9 mouse cellular contexts compared by ENCODE assay signal in genomic region chr2:33682219-33682618, GRCm38 (mm10). TPM values are rescaled to one million over a fixed set of nuclear protein-coding genes. Genes with fewer than 3 reads are reported as not detected.
DNase-seq lines count a peak whose midpoint lies in the region; ATAC-seq and TF ChIP-seq lines count a peak whose summit lies in the region.
"Had no signal": no experiment of that assay in that cellular context is flagged by ENCODE, and none has a peak within 500 bp of the region (broad histone marks: within the 10 kb centered on the region; RNA-seq: fewer than 3 reads in every experiment).

No protein-coding gene starts in this region.

- H3K9ac ChIP-seq in intestine, embryonic 14.5 days (ENCODE audit: low read length), result no peak overlapping the region
- H3K9ac ChIP-seq in intestine, embryonic 16.5 days (ENCODE audit: low read depth, low read length), result no peak overlapping the region
- no peak overlapping the region for H3K9ac ChIP-seq in hindbrain, postnatal 0 days (replicated peaks; ENCODE audit: low read length)
- no peak overlapping the region for H3K9ac ChIP-seq in limb, embryonic 14.5 days (ENCODE audit: low read depth, low read length, severe bottlenecking)
- H3K9ac ChIP-seq: midbrain, embryonic 12.5 days had no signal

- no peak overlapping the region for H3K4me3 ChIP-seq in intestine, embryonic 14.5 days (ENCODE audit: low read depth, low read length)
- H3K4me3 ChIP-seq in intestine, embryonic 16.5 days (ENCODE audit: low read length), result no peak overlapping the region
- no peak overlapping the region for H3K4me3 ChIP-seq in hindbrain, postnatal 0 days (ENCODE audit: low read length)
- H3K4me3 ChIP-seq in limb, embryonic 14.5 days (replicated peaks; ENCODE audit: low read length), result no peak overlapping the region
- H3K4me3 ChIP-seq: midbrain, embryonic 12.5 days had no signal

- no peaks in the 10 kb centered on the region for H3K9me3 ChIP-seq in intestine, embryonic 14.5 days (ENCODE audit: control insufficient read depth, low read length)
- peaks cover 1% of the 10 kb centered on the region; the same call in 1 of the 2 replicates for H3K9me3 ChIP-seq in intestine, embryonic 16.5 days (ENCODE audit: control insufficient read depth, low read length)
- H3K9me3 ChIP-seq in hindbrain, postnatal 0 days (ENCODE audit: low read length), result no peaks in the 10 kb centered on the region; the same call in 1 of the 2 replicates
- H3K9me3 ChIP-seq in limb, embryonic 14.5 days (ENCODE audit: control insufficient read depth, low read length), result no peaks in the 10 kb centered on the region

- H3K4me1 ChIP-seq in intestine, embryonic 14.5 days (replicated peaks; ENCODE audit: control insufficient read depth, insufficient read depth, low read length), result no peaks in the 10 kb centered on the region
- no peaks in the 10 kb centered on the region for H3K4me1 ChIP-seq in intestine, embryonic 16.5 days (ENCODE audit: control insufficient read depth, insufficient read depth, low read length)
- H3K4me1 ChIP-seq in hindbrain, postnatal 0 days (ENCODE audit: insufficient read depth, low read length), result no peaks in the 10 kb centered on the region
- no peaks in the 10 kb centered on the region for H3K4me1 ChIP-seq in limb, embryonic 14.5 days (ENCODE audit: control insufficient read depth, insufficient read depth, low read length)

- H3K4me2 ChIP-seq in intestine, embryonic 14.5 days (ENCODE audit: low read length), result no peak overlapping the region
- no peak overlapping the region for H3K4me2 ChIP-seq in intestine, embryonic 16.5 days (ENCODE audit: low read depth, low read length)
- H3K4me2 ChIP-seq in hindbrain, postnatal 0 days (ENCODE audit: low read depth, low read length), result no peak overlapping the region
- H3K4me2 ChIP-seq in limb, embryonic 14.5 days (replicated peaks; ENCODE audit: low read depth, low read length, severe bottlenecking), result no peak overlapping the region
- H3K4me2 ChIP-seq: midbrain, embryonic 12.5 days had no signal

- peak; percentile 88 for DNase-seq in intestine, embryonic 14.5 days (ENCODE audit: low spot score)
- peak; percentile 14 for DNase-seq in Muller cell, postnatal 12 days (ENCODE audit: inconsistent ontology term)
- peak; percentile 66 for DNase-seq in cerebellum, adult 9-10 months
- DNase-seq in hindbrain, postnatal 0 days (ENCODE audit: low spot score), result peak; percentile 78
- peak; percentile 54 for DNase-seq in limb, embryonic 14.5 days (ENCODE audit: low spot score)
- peak; percentile 40 to 75 for DNase-seq in right cerebral cortex, postnatal 10 days (ENCODE audit: low spot score in 2 of 2)

- no peaks in the 10 kb centered on the region for H3K36me3 ChIP-seq in intestine, embryonic 14.5 days (ENCODE audit: control insufficient read depth, insufficient read depth, low read length)
- no peaks in the 10 kb centered on the region for H3K36me3 ChIP-seq in intestine, embryonic 16.5 days (ENCODE audit: control insufficient read depth, insufficient read depth, low read length)
- H3K36me3 ChIP-seq in hindbrain, postnatal 0 days (ENCODE audit: insufficient read depth, low read length), result no peaks in the 10 kb centered on the region
- no peaks in the 10 kb centered on the region for H3K36me3 ChIP-seq in limb, embryonic 14.5 days (ENCODE audit: control insufficient read depth, insufficient read depth, low read length)
- H3K36me3 ChIP-seq: midbrain, embryonic 12.5 days had no signal

- no peak overlapping the region for H3K27ac ChIP-seq in intestine, embryonic 14.5 days (ENCODE audit: low read depth)
- H3K27ac ChIP-seq in intestine, embryonic 16.5 days (ENCODE audit: low read length), result no peak overlapping the region
- H3K27ac ChIP-seq in hindbrain, postnatal 0 days, result no peak overlapping the region
- H3K27ac ChIP-seq in limb, embryonic 14.5 days (replicated peaks; ENCODE audit: low read depth, low read length), result no peak overlapping the region
- H3K27ac ChIP-seq: midbrain, embryonic 12.5 days had no signal

- 0 out of 2 replicates have a peak, but pooled peaks cover 4% of the 10 kb centered on the region for H3K27me3 ChIP-seq in intestine, embryonic 14.5 days (replicated peaks; ENCODE audit: control insufficient read depth, insufficient read depth, low read length)
- H3K27me3 ChIP-seq in intestine, embryonic 16.5 days (replicated peaks; ENCODE audit: control insufficient read depth, insufficient read depth, low read length), result no peaks in the 10 kb centered on the region
- H3K27me3 ChIP-seq in hindbrain, postnatal 0 days (ENCODE audit: insufficient read depth, low read length), result no peaks in the 10 kb centered on the region
- H3K27me3 ChIP-seq in limb, embryonic 14.5 days (ENCODE audit: control insufficient read depth, insufficient read depth, low read length), result no peaks in the 10 kb centered on the region

- TF ChIP-seq POLR2A in limb, embryonic 14.5 days (IDR thresholded peaks at IDR 0.05; ENCODE audit: borderline replicate concordance, extremely low read depth, insufficient read depth, insufficient read length), result no peak

- TF ChIP-seq CTCF in hindbrain, postnatal 0 days (IDR thresholded peaks at IDR 0.05; ENCODE audit: low read depth), result peak; percentile 96

- ATAC-seq in intestine, embryonic 14.5 days (replicated peaks; ENCODE audit: low FRiP score, low TSS enrichment, low read depth), result no peak
- no peak for ATAC-seq in intestine, embryonic 16.5 days
- no peak for ATAC-seq in hindbrain, postnatal 0 days
- ATAC-seq in limb, embryonic 14.5 days (ENCODE audit: low FRiP score, low read depth), result no peak
- ATAC-seq in monocyte, adult 5-6 weeks (replicated peaks; ENCODE audit: insufficient number of reproducible peaks, low FRiP score, low TSS enrichment, poor library complexity, severe bottlenecking), result no peak

- WGBS in intestine, embryonic 14.5 days, result 9% methylated on average over 4 of the region's 4 CpGs
- 10% methylated on average over 4 of the region's 4 CpGs for WGBS in intestine, embryonic 16.5 days
- WGBS in hindbrain, postnatal 0 days, result 12% methylated on average over 4 of the region's 4 CpGs
- 4% methylated on average over 4 of the region's 4 CpGs for WGBS in limb, embryonic 14.5 days

RNA-seq across cellular contexts. Expression of gene Lmx1b, which starts 41.9 kb away (rescaled TPM):
- 0.07 TPM in 1 of 2 replicates, not detected in the other for polyA plus RNA-seq in intestine, embryonic 14.5 days (2014; fragmentation: Nextera tagmentation; extraction: Ambion mirVana)
- polyA plus RNA-seq in intestine, embryonic 16.5 days (2015; fragmentation: Nextera tagmentation; extraction: Ambion mirVana), result 0.04 TPM in 1 of 2 replicates, not detected in the other
- total RNA-seq in hindbrain, postnatal 0 days (2014; rRNA removed), result 17.3 and 21.1 TPM in 2 replicates
- polyA plus RNA-seq in hindbrain, postnatal 0 days (2015; fragmentation: Nextera tagmentation; extraction: Ambion mirVana), result 2.1 and 2.2 TPM in 2 replicates
- 28.3 and 40.0 TPM in 2 replicates for polyA plus RNA-seq in limb, embryonic 14.5 days (2012; rRNA removed)
- 6.3 and 8.4 TPM in 2 replicates for polyA plus RNA-seq in limb, embryonic 14.5 days (2014; fragmentation: Nextera tagmentation; extraction: Ambion mirVana)
- total RNA-seq in monocyte, adult 5-6 weeks (2017), result not detected in 3 replicates

Comparison
In these comparisons a context has a peak if more than half of its experiments do, and no peak if none do; other contexts are left out.
1. DNase-seq: peak in every context shown above with its lines; median percentile 88 in intestine, embryonic 14.5 days; 78 in hindbrain, postnatal 0 days; 66 in cerebellum, adult 9-10 months; 58 in right cerebral cortex, postnatal 10 days; 54 in limb, embryonic 14.5 days; 14 in Muller cell, postnatal 12 days.